Mouse (Mus musculus) cerebellum, postnatal 10 days (tissue): ENCODE data around the gene Gm28372.
"Not testable (repeated sequence)": the region's sequence is repeated elsewhere in the genome, so short reads cannot be mapped to it uniquely, and the experiment has no call there.

Source experiments
- DNase-seq, 2 experiments: peaks; one replicate each; pipeline ENCODE4 v3.0.0; 2021; ENCODE audit warnings: mixed read lengths in 2 of 2

Gene Gm28372

DNA sequence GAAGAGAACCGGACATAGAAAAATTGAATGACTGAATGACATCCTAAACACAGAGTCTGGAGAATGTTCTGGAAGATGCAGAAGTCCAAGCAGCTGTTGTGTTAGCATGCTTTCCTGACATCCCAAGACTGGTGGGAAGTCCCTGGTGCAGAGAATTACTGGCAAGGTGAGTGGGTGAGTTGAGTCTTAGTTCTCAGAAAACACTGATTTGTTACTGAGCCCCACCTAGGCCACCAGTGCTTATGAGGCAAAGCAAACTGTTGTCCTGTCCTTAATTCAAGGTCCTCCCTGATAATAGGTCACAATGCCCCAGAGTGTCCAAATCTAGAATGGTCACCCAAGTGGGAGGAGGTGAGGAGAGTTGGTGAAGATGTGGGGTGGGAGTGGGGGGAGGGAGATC, at the start of gene Gm28372, which contains the start of gene 1700020A23Rik:
Gm28372 (plus strand) TSS at position 301 of the 400 bp plus-strand sequence.
1700020A23Rik (plus strand) TSS at position 321 of the 400 bp plus-strand sequence.
- DNase-seq: no peak

DNA sequence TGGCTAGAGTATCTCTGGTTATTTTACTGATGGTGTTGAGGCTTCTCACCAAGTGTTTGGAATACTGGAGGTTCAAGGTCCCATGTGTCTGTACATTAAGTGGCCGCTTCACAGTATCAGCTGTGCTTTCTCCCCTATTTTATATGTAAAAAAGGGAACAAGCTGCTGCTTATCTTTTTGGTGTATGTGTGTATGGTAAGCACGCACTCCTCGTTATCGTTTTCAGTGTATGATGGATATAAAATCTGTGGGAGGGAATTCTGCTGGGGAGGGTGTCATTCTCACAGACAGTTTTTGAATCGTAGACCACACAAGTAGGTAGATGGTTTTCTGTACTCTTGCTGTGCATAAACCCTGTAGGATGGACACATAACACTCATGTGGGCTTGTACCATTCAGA, 47.5 kb upstream of the Gm28372 start:
- no peak for DNase-seq

DNA sequence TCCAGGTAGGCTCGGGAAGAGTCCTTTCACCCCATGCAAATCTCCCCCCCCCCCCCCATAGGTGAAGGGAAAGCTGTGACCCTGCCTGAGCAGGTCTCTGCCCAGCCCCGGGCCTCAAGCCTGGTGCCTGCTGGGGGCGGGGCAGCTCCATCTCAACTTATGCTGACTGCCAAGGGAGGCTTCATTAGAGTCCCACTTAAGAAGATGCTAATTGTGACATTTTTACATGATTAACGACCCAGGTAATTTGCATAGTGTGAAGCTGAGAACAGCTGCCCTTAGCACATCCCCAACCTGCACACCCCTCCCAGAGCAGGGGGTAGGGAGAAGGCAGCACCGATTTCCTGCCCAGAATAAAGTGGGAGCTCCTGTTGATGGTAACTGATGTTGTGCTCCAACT, 46.2 kb upstream of the Gm28372 start:
- DNase-seq: no peak

DNA sequence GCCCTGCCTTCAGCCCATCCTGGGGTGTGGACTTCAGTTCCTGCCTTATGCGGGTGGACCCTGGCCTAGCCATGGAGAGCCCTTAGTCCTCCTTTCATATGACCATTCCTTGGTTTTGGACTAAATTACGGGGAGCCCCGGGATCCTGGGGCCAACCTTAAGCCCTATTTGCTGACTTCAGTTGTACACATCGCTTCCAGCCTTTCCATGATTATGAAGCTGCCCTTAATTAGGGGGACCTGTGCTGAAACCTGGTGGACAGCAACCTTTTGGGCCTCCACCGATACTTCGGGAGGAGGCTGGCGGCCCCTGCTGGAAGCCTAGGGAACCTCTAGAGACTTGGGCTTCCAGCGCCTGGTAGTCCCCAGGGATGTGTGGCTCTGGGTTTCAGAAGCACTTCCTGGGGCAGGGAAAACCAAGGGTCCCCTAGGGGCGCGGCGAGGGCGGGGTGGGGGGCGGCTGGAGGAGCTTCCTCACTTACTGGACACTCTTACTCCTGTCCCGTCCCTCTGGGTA, 42.5 kb upstream of the Gm28372 start:
- DNase-seq: peak; percentile 67 to 69

DNA sequence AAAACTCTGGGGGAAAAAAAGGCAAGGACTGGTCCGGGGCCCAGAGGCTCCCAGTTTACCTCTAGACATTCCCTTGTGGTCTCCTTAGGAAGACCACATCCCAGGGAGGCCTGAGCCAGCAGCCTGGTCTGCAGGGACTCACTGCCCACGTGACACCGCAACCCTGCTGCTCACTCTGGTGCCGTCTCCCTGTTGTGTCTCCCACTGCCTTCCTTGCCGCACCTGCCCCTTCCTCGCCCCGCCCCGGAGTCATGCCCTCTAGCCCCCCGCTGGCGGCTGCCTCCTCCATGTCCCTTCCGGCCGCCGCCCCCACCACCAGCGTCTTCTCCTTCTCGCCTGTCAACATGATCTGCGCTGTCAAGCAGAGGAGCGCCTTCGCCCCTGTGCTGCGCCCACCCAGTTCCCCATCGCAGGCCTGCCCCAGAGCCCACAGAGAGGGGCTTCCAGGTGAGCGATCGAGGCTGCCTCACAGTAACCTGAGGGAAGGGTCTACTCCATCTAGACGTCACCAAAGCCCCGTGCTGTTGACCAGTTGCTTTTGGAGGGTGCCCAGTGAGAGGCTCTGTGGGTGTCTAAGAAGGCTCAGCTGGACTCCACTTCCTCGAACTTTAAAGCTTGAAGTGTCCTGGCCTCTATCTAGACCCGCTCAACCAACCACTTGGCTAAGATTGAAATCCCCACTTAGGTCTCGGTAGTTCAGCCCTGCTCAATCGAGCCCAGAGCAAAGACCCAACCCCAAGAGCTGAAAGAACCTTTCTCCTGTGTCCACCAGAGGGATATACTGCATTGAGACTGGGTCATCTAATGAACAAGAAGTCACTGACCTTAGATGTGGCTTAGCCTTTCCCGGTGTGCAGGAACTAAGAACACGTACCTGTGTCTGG, 39.6 kb upstream of the Gm28372 start:
- peak; percentile 11 to 12 for DNase-seq

DNA sequence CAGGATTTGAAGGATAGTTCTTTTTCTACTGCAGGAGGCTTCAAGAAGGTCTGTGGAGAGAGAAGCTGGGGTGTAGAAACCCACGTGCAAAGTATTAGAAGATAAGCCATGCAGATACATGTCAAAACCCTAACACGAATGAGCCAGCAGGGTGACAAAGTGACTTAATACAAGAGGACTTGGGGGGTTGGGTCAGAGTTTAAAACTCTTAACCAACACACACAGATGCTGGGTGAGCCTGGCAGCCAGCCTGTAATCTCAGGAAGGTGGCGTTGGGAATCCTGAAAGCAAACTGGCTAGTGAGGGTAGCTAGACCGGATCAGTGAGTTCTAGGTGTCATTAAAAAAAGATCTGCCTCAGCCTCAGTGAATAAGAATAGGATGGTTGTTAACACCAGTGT, 37.7 kb upstream of the Gm28372 start:
- no peak for DNase-seq

DNA sequence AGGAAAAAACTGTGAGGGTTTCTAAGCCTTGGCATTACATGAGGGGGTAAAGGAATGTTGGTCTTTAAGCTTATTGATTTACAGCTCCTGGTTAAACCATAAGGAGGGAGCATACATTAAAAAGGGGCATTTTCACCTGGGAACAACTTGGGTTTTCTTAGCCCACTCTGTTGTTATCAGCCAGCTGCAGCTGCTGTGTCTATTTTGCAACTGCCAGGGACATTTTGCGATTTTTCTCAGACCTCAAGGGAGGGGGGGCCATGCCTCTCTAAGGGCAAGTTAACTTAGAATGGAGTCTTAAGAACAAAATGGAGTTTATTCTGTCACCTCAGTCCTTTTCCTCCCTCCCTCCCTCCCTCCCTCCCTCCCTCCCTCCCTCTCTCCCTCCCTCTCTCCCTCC, 32.0 kb upstream of the Gm28372 start:
- DNase-seq: not testable (repeated sequence)

DNA sequence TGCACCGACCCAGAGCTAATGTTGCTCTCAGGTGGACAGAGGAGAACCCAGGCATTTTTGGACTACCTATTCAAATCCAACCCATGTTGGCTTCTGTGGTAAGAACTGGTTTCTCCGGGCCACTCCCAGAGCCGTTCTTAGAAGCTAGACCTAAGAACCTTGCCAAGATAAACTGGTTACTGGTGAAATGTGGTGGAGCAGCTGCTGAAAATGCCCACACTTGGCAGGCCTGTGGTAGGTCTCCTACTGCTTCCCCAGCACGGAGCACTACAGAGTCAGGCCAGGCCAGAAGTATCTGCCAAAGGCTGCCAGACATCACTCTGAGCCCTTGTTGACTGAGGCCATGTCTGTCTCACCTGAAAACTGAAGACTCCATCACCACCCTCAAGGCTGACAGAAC, 30.1 kb upstream of the Gm28372 start:
- DNase-seq: peak; percentile 22 to 59

DNA sequence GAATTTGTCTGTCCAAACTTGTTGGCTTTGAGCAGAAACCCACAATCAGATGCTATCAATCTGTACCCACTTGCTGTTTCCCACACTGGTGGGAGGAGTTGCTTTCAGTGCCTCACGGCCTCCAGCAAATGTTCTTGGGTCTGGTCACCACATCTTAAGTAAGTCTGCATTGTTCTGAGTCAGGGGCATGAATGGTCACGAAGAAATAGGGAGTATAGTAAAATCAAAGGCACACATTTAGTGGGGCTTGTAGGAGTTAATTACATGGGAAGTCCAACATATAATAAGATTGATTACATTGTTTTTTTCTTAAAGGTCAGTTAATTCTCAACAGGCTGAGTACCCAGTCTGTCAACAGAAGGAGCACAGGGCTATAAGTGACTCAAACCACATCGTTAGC, 21.8 kb upstream of the Gm28372 start:
- DNase-seq: no peak

DNA sequence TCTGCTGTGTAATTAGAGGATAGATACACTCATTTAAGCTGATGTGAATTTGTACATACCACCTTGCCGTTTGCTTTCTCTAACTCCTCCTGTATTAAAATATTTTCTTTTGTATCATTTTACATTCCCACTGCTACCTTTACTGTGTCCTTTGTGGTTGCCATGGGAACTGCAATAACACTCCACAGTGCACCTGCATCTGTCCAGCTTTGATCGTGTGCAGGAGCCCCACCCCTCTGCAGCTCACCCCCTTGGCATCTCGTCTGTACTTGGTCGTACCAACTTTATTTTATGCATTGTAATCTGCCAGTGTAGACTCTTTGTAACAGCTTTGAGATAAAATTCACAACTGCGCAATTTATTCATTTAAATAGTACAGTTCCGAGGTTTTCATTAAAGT, 21.1 kb upstream of the Gm28372 start:
- DNase-seq: no peak

DNA sequence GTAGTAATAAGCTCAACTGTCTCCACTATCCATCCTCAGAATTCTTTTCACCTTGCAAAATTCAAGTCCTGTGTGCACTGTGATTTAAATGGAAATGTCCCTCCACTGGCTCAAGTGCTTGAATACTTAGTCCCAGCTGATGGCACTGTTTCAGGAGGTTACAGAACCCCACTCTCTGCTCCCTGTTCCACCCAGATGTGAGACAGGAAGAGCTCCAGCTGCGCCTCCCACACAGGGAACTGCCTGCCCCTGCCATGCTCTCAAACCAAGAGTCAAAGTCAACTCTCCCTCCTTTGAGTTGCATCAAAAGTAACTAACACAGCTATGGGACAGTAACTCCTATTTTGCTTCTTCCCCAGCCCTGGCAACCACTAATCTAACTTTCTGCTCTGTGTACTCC, 18.8 kb upstream of the Gm28372 start:
- no peak for DNase-seq

DNA sequence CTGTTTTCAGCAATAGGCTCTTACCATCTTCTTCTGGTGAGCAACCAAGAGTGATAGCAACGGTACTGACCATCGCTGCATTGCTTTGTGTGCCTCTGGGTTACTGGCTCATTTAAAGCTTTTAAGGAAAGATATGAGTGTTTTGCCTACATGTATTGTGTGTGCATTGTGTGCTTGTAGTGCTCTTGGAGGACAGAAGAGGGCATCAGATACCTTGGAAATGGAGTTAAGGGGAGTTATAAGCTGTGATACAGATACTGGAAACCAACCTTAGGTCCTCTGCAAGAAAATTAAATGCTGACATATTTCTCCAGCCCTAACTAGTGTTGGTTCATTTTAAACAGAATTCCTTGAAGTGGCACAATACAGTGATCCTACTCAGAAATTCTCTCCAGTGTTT, 16.2 kb upstream of the Gm28372 start:
- no peak for DNase-seq

DNA sequence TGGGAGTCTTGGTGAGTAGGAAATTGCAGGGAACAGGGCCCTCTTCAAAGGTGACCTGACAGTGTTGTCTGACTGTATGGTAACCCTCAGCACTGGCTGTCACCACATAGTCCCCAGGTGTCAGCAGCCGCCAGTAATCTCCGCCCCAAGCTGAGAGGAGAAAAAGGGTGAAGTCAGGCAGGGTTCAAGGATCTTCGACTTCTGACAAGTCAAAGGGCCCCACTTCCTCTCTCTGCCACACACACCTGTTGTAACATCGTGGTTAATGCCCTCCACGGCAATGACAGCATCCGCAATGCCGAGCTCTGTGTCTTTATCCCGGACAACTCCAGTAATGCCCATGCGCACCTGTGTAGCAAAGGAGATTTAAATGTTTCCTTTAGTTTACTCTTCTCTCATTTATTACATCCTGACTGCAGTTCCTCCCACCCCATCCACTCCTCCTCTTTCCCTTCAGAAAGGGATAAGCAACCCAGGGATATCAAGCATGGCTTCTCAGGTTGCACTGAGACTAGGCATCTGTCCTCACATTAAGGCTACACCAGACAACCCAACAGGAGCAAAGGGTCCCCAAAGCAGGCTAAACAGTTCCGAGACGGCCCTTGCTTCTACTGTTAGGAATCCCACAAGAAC, 13.9 kb upstream of the Gm28372 start:
- no peak for DNase-seq

DNA sequence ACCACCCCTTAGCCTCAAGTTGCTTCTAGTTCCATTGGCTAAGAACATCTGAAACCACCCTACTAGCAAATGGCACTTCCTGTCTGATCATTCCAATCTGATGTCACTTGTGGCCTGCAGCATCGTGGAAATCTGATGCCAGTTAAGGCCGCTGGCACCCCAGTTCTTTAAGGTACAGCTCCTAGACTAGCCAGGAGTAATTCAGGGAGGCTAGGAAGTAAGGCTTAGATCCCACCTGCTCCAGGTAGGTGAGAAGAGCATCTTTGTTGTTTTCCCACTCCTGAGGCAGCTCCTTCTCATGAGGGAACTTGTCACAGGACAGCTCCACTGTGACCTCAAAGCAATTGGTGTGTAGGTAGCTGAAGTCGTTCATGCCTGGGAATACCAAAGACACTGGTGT, 12.2 kb upstream of the Gm28372 start:
- DNase-seq: no peak

DNA sequence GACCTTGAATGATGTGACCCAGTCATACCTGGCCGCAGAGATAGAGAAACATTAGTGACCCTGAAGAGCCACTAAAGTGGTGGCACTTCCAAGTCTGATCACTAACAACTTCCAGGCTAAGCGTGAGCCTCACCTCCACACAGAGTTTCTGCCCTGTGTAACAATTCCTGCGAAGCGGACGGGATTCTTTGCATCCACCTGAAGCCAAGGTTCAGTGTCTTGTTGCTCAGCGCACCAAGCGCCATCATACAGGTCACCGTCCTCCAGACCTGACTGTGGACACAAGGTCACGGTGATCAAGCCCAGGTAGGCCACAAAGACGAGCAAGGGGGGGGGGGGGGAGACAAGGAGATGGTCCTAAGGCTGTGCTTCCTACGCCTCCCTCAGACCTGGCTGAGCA, 9.3 kb upstream of the Gm28372 start:
- DNase-seq: no peak

DNA sequence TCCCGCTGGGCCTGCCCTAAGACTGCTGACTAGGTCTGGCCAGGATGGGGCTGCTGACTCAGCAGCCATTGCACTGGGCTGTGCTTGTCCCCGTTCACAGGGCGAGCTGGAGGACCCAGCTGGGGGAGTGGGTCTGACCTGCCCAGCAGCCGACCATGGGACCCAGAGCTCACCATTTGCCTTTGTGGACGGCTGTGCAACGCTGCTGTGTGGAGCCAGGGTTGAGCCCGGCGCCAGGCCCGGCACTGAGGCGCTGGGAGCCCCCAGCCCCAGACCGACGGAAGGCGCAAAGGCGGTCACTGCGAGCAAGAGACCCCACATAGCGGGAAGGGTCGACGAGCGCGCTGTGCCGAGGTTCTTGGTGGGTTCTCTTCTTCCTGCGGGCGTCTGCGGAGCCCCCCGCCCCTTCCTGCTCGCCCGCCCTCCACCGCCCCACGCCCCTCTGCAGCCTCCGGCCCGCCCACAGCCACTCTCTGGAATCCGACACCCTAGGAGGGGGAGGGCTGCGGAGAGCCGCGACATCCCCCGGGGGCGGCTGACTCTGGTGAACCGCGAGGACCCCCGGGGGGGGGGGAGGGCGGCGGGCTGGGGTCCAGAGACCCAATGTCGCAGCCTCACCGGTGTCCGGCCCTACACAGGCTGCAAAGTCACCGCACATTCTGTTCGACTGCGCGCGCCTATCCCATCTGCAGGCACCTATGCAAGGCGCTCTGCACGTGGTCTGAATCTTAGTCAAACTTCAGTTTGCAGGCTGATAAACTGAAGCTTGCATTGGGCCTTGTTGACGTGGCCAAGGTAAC, 7.7 kb upstream of the Gm28372 start, which contains the start of gene Cpxm1:
Cpxm1 (minus strand) TSS at position 389 of the 800 bp plus-strand sequence.
- DNase-seq: peak; percentile 22 to 39

DNA sequence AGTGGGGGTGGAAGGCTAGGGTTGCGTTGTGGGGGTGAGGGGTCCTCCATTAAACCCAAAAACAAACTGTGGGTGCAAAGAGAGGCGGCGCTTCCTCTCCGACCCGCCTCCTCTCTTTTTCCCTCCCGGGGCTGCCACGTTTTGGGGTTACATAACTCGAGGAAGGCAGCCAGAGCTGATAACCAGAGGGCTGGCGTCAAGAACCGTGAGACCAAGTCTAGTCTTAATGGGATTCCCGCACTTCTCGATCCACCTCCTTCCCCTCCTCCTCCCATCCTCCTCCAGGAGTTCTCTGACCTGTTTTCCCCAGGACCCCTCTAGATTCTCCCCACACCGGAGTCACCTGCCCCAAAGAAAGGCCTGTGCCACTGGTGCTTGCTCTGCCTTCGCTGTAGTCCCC, 6.9 kb upstream of the Gm28372 start:
- DNase-seq: no peak

DNA sequence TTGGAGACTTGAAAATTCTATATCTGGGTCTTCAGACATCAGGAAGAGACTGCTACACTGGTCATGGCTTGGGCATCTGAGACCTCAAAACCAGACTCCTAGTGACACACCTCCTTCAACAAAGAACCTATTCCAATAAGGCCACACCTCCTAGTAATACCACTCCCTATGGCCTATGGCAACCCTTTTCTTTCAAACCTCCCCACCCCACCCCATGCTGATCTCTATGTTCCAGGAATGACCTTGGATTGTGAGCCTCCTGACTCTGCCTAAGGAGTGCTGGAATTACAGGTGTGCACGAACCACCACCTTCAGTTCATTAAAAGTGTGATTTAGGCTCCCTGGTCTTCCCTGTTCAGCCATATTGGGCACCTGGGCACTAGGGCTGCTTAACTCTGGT, 5.0 kb upstream of the Gm28372 start:
- no peak for DNase-seq

DNA sequence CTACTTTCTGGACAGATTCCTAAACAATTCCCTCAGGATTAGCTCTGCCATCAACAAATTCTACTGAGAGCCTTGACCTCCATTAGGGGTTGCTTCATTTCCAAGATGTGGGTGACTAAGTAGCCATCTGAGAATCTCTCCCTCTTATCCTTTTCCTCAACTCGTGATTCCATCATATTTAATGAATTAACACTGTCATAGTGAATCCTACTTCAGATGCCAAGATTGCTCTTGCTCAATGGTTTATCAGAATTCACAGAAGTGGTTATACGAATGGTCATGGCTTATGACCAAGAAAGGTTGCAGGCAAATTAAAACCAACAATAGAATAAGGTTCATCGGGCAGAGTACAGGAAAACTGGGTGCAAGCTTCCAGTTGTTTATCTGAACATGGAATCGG, 3.1 kb upstream of the Gm28372 start:
- no peak for DNase-seq

DNA sequence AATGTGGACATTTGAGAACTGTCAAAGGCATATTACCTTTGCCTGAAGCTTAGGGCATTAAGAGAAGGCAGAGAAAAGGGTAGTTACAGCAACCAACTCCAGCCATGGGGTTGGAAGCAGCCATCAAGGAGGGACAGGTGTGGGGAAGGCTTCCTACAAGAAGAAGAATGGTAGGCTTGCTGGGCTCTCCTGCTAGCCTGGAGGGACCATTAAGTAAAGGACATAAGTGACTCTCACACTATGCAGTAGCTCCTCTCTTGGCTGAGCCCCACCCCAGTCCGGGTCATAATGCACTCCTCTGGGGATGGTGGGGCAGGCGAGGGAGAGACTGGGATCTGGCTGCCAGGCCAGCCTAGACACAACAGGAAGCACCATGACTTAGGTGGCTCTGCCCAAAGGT, 1.1 kb downstream of the Gm28372 start, which contains the start of gene Tmem239:
Tmem239 (plus strand) TSS at position 301 of the 400 bp plus-strand sequence.
- DNase-seq: no peak

DNA sequence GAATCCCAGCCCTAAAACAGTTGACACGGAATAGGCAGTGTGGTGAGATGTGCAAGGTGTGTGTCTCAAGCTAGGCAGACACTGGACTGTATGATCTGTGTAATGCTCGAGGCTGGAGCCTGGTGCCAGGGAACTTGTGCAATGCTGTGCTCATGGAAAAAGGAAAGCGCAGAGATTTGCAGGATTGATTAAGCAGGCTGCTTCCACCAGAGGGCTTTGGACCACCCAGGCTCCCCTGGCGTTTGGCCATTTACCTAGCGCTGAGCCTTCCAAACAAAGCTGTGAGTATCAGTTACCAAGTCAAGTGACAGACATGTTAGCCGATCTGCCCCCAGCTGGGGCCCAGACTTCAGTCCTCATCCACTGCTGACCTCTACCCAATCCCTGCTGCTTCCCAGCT, 3.2 kb downstream of the Gm28372 start:
- peak; percentile 50 to 66 for DNase-seq

DNA sequence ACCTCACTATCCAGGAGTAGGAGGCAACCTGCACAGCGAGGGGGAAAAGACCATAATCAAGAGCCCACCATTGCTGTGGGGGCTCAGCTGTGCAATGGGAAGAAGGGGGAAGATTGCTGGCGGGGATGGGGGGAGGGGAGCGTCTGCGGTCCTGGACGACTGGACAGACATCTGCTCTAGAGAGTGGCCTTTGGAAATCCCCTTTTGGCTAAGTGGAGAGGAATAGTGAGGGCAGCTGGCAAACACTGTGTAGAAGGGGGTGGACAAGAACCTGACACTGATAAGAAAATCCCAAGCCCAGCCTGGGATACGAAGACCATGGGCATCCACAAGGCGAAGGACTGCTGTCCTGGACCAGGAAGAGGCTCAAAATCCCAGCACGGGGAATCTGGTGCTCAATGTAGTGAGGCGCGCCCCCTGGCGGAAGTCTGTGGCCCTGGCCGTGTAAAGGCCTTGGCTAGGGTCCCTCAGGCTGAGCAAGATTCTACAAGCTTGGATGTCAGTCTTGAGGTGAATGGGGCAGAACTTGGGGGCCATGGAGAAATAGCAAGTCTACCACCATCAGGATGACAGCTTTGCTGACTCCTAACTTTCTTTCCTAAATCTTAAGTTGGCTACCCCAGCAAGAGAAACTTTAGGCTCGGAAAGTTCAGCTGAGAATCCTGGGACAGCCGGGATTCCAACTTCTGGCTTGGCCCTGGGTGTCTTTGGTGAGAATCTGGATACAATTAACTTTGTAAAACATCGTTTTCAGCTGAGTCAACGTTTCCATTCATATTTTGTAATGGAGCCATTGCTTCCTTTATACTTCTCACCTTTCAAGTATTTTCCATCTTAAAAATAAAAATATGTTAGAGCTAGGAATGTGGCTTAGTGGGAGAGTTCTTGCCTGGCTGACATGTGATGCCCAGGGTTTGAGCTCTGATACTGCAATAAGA, 6.8 kb downstream of the Gm28372 start:
- peak; percentile 94 to 96 for DNase-seq
